Mouse (Mus musculus) layer of hippocampus, adult 9-10 months (tissue): ENCODE results near the gene Adipor2.
"Not testable (repeated sequence)": the region's sequence is repeated elsewhere in the genome, so short reads cannot be mapped to it uniquely, and the experiment has no call there.

Experiments
- DNase-seq: peaks from one replicate; pipeline ENCODE4 v3.0.0; 2022; ENCODE audit warnings: low spot score

Gene Adipor2

DNA sequence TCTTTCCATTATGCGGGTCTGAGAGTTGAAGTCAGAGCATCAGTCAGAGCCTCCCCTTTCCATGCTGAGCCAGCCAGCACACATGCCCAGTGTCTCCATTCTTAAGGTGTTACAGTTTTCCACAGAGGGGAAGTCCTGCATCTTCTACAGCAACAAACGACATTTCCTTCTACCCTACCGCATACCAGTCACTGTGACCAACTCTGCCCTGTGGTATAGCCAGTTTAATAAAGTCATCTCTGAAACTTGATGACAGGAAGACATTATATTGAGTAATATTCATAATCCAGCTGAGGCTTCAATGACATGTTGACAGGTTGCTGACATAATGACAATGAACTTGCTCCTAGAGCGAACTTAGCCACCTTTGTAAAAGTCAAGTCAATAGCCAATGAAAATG, 26.8 kb downstream of the Adipor2 start:
- no peak for DNase-seq

DNA sequence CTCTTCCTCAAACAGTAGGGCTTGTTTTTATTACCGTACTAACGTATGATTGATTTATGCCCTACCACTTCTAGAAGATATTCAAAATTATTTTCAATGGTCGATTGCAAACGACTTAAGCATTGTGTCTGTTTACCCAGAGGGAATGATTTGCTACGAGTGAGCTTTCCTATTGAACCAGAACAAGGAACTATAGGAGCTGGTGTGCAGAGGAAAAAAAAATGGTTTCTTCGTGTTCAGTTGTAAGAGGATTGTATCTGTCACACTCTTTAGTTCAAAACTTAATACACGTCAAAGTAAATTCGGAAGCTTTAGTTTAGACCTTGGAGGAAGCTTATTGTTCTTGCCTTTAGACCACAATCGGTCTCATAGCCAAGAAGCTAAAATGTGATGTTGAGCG, 28.4 kb downstream of the Adipor2 start:
- no peak for DNase-seq

DNA sequence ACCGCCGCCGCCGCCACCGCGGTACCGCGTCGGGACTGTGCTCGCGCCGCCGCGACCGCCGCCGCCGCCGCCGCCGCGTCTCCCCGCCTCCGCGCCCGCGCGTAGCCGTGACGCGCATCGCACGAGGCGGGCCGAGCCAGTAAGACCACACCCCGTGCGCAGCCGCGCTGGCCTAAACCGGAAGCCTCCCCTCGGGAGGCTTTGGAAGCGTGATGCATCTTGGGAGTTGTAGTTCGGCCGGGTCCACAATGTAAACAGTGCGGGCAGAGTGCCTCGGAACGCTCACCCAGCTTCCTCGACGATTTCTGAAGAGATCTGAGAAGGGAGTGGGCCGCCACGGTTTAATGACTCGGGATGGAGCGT, 28.9 kb downstream of the Adipor2 start:
- peak; percentile 88 for DNase-seq

DNA sequence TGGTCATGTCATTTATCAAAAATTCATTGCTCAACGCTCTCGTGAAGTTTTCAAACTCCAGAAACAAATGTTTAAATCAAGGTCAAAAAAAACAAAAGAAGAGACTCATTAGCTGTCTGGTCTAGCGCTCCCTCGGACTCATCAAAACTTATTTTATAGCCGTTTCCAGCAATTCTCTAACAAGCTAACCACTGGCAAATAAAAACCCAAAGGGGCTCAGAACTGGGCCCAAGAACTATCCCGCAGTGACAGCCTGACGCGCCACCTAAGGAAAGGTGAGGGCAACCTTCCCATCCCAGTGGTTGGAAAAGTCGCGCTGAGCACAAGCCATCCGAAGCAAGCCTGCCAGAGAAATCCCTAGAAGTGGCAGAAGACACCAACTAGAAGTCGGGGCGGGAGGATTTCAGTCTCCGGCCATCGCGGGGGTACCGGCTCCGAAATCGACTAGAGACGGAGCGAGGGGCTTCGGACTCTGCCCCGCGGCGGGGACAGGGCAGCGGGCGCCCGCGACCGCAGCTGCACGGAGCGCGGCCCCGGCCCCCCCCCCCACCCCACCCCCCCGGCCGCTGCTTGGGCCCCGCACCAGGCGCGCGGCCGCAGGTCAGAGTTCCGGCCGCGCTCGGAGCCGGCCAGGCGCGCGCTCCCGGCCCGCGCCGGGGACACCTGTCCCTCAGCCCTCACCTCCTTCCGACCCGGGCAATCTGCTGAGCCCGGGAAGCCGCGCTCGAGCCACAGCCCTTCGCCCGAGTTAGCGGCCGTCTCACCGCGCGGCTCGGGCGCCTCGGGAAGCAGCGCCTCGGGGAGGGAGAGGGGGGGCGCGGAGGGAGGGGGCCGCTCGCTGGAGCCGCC, 29.5 kb downstream of the Adipor2 start:
- no peak for DNase-seq

DNA sequence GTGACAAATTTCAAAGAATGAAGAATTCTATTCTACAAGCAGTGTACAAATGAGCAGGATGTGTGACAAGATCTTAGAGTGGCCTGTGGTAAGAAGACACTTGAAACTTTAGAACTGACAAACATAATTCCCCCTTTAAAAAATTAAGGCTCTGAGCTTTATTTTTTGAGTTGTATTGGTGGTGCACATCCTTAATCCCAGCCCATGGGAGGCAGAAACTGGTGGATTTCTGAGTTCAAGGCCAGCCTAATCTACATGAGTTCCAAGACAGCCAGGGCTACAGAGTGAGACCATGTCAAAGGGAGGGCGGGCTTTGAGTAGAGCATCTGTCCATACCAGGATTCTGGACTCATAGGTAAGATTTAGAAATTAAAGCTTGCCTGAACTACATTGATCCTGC, 30.7 kb downstream of the Adipor2 start:
- DNase-seq: no peak

DNA sequence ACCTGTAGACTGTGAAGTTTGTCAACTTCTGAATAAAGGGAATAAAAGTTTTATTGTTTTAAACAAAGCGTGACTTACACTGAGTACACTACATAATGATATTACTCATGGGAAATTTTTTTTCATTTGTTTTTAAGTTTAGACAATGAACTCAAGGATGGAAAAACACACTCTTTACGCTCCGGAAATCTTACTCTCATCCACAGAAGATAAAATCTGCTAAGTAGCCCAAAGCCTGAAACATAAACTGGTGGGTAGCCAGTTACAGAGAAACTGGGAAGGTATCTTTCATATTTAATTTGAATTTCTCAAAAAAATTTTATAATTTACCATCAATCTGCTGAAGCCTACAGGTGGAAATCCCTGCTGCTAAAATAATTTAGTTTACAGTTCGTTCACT, 31.1 kb downstream of the Adipor2 start:
- DNase-seq: no peak

DNA sequence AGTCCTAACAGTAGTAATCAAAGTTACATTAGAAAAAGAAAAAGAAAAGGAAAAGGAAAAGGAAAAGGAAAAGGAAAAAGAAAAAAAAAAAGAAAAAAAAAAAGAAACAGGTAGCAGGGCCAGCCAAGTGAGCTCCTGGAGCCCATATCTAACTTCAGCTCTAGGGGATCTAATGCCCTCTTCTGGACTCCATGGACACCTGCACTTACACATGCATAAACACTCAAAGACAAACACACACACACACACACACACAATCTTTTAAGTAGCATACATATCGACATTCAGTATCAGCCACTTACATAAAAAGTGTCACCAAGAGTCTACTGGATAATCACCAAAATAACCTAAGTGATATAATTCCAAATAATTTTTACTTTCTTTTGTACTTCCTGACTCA, 31.8 kb downstream of the Adipor2 start:
- DNase-seq: no peak

DNA sequence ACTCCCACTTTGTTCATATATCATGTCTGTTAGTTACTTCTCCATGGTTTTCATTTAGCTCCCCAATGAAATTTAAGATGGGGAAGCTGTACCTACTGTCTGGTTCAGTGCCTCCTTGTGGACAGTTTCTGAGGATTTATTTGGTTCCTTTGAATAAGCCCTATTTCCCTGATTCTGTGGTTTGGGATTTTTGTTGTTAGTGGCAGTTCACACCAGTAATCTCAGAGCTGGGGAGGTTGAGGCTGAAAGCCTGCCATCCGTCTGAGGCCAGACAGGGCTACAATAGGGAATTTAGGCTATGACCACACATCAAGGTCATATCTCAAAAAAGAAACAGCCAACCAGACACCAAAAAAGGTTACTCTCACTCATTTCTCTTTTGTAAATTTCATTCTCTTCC, 38.9 kb downstream of the Adipor2 start:
- DNase-seq: no peak

DNA sequence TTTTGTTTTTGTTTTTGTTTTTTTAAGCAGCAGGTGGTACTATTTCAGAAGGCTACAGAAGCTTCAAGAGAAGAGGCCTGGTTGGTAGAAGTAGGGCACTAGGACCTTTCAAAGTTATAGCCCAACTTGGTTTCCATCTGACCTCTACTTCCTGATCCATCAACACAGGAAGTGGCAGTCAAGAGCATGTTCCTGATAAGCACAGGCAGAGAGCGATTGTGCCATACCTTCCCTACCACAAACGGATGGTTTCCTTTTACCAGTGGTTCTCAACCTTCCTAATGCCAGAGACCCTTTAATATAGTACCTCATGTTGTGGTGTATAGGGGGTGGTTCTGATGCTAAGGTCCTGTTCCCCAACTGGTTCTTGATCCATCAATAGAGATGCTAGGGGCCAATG, 39.9 kb downstream of the Adipor2 start:
- DNase-seq: no peak

DNA sequence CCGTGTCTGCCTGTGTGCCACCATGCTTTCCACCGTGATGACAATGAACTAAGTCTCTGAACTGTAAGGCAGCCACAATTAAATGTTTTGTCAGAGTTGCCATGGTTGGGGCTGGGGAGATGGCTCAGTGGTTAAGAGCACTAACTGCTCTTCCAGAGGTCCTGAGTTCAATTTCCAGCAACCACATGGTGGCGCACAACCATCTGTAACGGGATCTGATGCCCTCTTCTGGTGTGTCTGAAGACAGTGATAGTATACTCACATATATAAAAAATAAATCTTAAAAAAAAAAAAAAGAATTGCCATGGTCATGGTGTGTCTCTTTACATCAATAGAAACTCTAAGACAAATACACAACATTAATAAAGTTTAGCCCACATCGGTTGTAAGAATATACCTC, 42.5 kb downstream of the Adipor2 start:
- DNase-seq: no peak

DNA sequence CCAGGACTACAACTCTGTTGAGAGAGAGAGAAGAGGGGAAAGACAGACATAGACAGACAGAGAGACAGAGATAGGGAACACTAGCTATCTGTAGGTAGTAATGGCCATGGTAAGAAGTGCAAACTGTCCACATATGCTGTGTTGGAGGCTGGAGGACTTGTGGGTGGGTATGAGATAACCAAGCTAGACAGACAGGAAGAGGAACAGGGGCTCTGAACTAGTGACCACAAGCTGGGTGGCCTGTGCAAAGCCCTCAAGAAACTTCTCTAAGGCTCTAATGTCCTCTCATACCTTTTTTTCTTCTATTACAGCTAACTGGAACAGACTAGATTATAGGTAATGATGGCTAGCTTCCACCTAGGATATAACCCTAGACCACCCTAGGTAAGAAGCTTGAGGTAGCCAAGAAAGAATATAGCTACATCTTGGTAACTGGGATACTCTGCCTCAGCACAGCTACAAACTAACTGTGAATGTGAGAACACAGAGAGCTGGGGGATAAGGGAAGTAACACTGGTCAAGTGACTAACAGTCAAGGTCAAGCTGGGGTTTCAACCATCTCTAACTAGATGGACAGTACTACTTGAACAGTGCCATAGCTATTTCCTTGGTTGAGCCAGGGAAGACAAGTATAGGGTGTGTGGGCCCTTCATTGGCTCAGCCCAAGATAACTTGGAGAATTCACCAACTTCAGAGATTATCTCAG, 44.4 kb downstream of the Adipor2 start:
- DNase-seq: no peak

DNA sequence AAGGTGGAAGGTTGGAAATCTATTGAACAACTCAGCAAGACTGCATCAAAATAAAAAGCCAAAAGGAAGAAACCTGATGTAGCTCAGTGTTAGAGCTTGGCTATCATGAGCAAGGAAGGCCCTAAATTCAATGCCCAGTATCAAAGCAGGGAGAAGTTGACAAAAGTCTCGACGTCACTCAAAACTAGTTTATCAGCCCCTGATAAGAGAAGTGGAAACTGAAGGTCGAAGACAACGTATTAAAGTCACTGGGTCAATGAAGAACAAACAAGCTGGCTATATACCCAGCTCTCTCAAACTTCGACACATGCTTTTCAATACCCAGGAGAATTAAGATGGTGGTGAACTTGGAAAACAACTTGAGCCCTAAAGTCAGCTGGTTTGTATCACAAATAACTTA, 45.3 kb downstream of the Adipor2 start:
- no peak for DNase-seq

DNA sequence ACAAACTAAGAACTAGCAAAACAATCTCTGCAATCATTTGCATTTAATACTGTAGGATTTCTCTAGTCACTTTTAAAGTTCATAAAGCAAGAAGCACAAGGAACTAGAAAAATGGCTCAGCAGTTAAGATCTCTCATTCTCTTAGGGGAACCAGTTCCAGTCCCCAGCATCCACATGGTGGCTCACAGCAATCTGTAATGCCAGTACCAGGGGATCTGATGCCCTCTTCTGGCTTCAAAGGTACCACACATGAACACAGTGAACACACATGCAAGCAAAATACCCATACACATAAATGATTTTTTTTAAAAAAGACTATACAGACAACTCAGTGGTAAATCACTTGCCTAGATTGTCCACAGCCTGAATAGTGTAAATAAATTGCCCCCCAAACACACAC, 45.9 kb downstream of the Adipor2 start:
- DNase-seq: no peak

DNA sequence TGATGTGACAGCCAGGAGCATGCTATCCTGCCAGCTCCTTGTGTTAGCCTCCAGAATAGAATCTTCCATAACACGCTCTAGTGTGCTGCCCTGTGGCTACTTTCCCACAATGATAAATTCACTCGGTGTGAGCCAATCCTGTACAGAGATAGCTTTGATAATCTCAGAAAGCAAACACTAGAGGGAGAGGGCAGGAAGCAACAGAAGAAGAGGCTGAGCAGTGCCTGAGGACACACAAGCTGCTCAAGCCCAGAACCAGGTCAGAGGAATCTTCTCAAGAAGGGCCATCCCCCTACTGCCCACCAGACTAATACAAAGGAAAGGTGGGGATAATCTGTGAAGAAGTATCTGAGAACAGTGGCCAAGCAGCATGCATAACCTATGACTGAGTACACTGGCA, 50.1 kb downstream of the Adipor2 start:
- DNase-seq: no peak

DNA sequence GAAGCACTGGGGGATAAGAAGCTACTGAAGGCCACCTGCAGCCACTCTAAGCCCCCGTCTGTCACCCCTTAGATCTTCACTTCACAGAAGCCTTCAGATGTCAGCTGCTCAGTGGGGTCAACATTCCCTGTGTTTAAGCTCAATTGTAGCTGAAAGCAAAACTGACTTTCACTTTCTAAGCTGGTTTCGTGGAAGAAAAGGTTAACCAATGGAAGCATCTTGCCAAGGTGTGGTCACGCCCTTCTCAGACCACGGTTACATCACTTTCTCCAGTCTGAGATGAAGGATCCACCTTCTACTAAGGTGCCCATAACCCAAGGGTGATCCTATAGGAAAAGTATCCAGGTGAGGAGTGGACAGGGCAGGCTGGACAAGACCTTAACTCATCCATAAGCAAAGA, 50.7 kb downstream of the Adipor2 start:
- not testable (repeated sequence) for DNase-seq

DNA sequence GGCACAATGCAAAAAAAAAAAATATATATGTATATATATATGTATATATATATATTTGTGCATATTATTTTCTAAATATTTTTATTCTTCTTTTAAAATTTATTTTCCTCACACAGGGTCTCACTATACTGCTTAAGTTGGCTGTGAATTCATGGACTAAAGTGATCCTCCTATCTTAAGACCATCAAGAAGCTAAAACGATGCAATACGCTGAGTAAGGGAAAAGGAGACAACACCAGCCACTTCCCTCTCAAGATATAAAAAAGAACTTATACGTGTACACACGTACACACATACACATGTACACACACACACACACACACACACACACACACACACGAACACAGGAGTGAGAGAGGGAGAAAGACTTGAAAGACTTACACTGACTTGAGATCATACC, 53.9 kb downstream of the Adipor2 start:
- DNase-seq: no peak

DNA sequence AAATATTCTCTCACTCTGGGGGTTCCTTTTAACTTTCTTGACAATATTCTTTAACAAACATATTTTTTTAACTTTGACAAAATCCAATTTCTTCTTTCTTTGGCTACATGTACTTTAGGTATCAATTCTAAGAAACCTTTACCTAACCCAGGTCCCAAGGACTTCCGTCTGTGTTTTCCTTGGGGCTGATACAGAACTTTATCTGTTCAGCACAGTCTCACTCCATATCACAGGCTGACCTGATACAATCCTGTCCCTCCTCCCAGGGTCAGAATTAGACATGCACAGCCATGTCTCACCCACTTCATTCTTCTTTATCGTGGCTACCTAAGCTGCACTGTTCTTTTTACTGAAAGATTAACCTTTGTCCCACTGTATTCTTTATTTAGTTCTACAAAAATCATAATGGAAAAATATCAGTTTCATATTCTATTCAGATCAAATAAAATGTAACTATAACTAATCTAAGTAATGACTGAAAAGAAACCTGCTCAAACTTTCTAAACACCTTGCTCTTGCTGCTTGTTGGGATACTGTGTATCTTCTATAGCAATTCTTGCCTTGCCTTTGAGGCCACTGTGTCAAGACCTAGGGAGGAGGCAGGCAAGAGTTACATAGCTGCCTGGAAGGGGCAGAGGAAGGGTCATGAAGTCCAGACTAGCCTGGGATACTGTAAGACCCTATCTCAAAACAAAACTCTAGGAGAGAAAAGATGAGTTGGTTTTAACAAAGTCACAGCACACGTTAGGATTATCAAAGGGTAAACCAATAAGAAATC, 56.4 kb downstream of the Adipor2 start:
- DNase-seq: no peak

DNA sequence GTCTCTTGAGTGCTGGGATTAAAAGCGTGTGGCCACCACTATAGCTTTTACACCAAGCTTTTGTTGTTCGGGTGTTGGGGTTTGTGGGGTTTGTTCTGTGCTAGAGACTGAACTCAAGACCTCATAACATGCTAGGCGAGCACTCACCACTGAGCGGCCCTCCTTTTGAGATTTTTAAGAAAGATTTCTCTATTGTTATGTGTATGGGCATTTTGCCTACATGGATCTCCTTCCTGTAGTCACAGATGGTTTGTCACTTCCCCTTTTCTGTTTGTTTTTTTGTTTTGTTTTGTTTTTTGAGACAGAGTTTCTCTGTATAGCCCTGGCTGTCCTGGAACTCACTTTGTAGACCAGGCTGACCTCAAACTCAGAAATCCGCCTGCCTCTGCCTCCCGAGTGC, 57.3 kb downstream of the Adipor2 start:
- DNase-seq: not testable (repeated sequence)

DNA sequence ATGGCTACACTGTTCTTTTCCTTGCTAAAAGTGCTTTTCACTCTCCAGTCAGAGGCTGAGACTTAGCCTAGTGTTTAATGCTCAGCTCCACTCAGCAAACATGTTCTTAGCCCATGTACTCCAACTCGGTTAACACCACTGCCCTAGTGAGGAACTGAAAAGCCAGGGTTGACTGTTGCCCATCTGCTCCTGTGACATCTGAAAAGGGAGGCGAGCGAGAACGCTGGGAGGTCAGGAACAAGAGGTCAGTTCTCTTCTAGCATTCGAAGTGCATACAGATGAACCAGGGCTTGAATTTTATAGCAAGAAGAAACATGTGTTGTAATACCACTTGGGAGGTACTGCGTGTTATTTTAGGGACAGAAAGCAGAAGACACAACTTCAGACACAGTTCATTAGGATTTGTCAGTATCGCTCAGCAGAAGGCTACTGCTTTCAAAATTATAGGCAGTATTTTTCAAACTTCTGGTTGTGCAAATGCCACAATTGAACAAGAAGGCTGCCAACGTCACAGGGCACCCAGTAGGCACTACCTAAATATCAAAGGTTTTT, 59.4 kb downstream of the Adipor2 start:
- DNase-seq: no peak

DNA sequence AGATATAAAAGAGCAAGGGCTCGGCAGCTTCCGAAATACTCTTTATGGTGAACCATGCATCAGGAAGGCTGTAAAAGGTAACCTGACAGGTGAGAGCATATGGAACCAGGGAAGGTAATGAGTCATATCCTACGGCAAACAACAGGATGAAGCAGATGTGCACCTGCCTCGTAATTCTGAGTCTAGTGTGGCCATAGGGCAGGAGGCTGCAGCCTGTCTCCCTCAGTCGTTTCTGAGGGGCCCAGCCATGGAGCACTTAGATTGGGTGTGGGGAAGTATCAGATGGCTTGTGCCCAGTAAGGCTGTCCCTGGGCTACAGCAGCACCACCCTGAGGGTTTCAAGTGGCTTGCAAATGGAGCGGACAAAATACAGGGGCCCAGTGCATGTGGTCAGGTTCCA, 65.0 kb downstream of the Adipor2 start:
- DNase-seq: no peak

DNA sequence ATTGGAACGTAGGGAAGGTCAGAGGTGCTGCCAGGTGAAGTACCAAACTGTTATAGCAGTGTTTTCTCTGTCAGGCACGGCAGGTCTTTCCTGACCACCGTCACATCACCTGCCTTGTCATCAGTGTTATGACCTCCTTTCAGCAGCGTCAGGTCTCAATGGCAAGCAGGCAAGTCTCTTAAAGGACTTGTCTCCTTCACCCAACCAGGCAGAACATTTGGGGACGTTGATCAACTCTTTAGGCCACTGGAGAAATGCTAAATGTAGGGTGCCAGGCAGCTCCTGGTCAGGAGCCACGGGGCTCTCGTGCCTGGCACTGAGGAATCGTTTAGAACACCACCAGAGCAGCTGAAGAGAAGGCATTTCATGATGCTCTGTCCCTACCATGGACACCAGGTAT, 65.8 kb downstream of the Adipor2 start:
- DNase-seq: no peak

DNA sequence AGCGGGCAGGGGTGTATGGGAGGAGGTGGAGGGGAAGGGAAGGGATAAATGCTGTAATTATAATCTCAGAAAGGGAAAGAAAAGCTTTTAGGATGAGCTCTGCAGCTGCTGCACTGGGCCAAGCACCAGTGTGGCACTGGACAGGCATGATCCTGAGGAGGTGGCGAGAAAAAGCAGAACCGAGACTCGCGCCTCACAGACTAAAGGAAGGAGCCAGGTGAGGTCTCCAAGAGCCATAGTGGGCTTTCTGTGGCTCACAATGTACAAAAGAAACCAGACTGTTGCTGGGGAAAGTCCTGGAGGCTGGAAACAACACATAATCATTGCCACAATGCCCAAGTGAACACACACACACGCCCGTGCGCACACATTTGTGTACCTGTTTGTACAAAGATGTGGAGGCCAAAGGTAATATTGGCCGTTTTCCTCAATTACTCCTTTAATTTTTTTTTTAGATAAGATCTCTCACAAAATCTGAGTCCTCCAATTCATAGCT, 66.8 kb downstream of the Adipor2 start:
- no peak for DNase-seq

DNA sequence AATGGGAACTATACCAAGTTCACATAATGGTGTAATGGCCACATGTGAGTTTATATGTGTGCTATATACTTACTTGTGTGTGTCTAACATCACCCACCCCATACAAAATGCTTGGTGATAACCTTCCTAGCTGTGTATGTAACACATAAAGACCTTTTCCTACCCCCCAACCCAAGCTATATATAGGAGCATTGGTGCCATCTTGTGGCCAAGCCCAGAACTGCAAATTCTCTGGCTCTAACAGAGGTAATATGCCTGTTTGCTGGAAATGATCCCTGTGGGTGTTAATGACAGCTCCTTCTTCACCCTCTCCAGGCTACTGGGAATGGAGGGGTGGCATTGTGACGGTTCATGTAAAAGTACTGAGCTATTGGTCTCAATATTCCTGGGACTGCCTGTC, 69.3 kb downstream of the Adipor2 start:
- DNase-seq: peak; percentile 96
